Mouse (Mus musculus) intestine, embryonic 16.5 days (tissue): ENCODE measurements around the gene Gclc. TPM values are rescaled to one million over a fixed set of nuclear protein-coding genes. Genes with fewer than 3 reads are reported as not detected.

ENCODE experiments used
- ATAC-seq: fragments of 200-750 bp; cut with Nextera tagmentation; 2 replicates; pipeline ENCODE4 v1.8.0; 2017; ENCODE audit warnings: moderate TSS enrichment, moderate library complexity
- H3K27ac ChIP-seq: fragments of 300-500 bp; sonication (generic); 2 replicates; pipeline ENCODE4 v1.5.1; 2014; ENCODE audit warnings: mild to moderate bottlenecking, low read length
- H3K27me3 ChIP-seq: fragments of 300-500 bp; sonication (generic); replicated peaks from 2 replicates; pipeline ENCODE4 v1.6.1; 2014; ENCODE audit warnings: low read length, control low read depth, mixed read lengths; ENCODE audit not compliant: control insufficient read depth, insufficient read depth
- H3K36me3 ChIP-seq: fragments of 300-500 bp; sonication (generic); 2 replicates; pipeline ENCODE4 v1.6.1; 2014; ENCODE audit warnings: low read length, control low read depth; ENCODE audit not compliant: control insufficient read depth, insufficient read depth
- H3K4me1 ChIP-seq: fragments of 300-500 bp; sonication (generic); 2 replicates; pipeline ENCODE4 v1.6.1; 2014; ENCODE audit warnings: low read length, control low read depth, mixed read lengths; ENCODE audit not compliant: control insufficient read depth, insufficient read depth
- H3K4me2 ChIP-seq: fragments of 300-500 bp; sonication (generic); 2 replicates; pipeline ENCODE4 v1.6.1; 2014; ENCODE audit warnings: low read depth, low read length, control low read depth
- H3K4me3 ChIP-seq: fragments of 300-500 bp; sonication (generic); 2 replicates; pipeline ENCODE4 v1.5.1; 2014; ENCODE audit warnings: mild to moderate bottlenecking, low read length
- H3K9ac ChIP-seq: fragments of 300-500 bp; sonication (generic); 2 replicates; pipeline ENCODE4 v1.6.1; 2014; ENCODE audit warnings: low read depth, low read length
- H3K9me3 ChIP-seq: fragments of 300-500 bp; sonication (generic); 2 replicates; pipeline ENCODE4 v1.6.1; 2016; ENCODE audit warnings: low read length, control low read depth; ENCODE audit not compliant: control insufficient read depth
- WGBS: fragments of 180-500 bp; shearing (Covaris S2); extraction: QIAGEN DNeasy Blood & Tissue Kit; methylation state at CpG from one replicate; pipeline ENCODE4 v1.1.7; 2014; 5-methylcytosine and 5-hydroxymethylcytosine counted together
- polyA plus RNA-seq: library from polyadenylated mRNA; unstranded; fragments of >200 nt; fragmentation: Nextera tagmentation; extraction: Ambion mirVana; gene quantifications from 2 replicates; pipeline ENCODE4 v1.2.1, GENCODE M21; 2015

Gclc gene
- polyA plus RNA-seq, 1 experiment from 2014 or later: 4.7 TPM

DNA sequence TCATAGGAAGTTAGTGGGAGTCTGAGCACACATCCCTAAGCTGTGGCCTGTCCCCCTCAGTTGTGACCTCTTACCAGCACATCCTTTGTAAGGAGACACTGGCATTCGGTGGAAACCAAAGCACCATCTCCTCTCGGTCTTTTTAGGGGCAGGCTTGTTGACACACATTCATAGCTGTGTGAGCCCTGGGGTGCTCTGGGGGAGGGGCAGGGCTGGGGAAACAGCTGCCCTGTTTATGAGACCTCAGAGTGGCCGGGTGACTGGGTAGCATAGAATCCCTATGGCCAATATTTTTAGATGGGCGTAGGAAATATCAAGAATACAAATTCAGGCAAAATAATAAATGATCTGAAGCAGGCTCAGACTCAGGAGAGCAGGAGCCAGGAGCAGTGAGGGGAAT, 71.9 kb downstream of the Gclc start:
- no peaks in the 10 kb centered on the region for H3K27me3 ChIP-seq
- H3K36me3 ChIP-seq: no peaks in the 10 kb centered on the region
- no peak for ATAC-seq
- WGBS: 46% methylated on average over 4 of the region's 4 CpGs
- 0 out of 2 replicates have a peak overlapping the region, but pooled peaks have one; percentile 25 for H3K27ac ChIP-seq
- no peak overlapping the region for H3K4me3 ChIP-seq
- H3K4me1 ChIP-seq: 0 out of 2 replicates have a peak, but pooled peaks cover 3% of the 10 kb centered on the region
- no peak overlapping the region for H3K9ac ChIP-seq
- no peaks in the 10 kb centered on the region for H3K9me3 ChIP-seq
- H3K4me2 ChIP-seq: no peak overlapping the region

GRCm38 (mm10) chr9:77828531-77828965, 74.2 kb downstream of the Gclc start:
- 0 out of 2 replicates have a peak, but pooled peaks cover 3% of the 10 kb centered on the region for H3K4me1 ChIP-seq
- no peak overlapping the region for H3K9ac ChIP-seq
- 60% methylated on average over 7 of the region's 7 CpGs for WGBS
- no peak overlapping the region for H3K4me3 ChIP-seq
- no peak overlapping the region for H3K4me2 ChIP-seq
- no peaks in the 10 kb centered on the region for H3K27me3 ChIP-seq
- H3K9me3 ChIP-seq: no peaks in the 10 kb centered on the region
- H3K36me3 ChIP-seq: no peaks in the 10 kb centered on the region
- ATAC-seq: 0 out of 2 replicates have a peak, but pooled peaks have one; percentile 58
- H3K27ac ChIP-seq: no peak overlapping the region

DNA sequence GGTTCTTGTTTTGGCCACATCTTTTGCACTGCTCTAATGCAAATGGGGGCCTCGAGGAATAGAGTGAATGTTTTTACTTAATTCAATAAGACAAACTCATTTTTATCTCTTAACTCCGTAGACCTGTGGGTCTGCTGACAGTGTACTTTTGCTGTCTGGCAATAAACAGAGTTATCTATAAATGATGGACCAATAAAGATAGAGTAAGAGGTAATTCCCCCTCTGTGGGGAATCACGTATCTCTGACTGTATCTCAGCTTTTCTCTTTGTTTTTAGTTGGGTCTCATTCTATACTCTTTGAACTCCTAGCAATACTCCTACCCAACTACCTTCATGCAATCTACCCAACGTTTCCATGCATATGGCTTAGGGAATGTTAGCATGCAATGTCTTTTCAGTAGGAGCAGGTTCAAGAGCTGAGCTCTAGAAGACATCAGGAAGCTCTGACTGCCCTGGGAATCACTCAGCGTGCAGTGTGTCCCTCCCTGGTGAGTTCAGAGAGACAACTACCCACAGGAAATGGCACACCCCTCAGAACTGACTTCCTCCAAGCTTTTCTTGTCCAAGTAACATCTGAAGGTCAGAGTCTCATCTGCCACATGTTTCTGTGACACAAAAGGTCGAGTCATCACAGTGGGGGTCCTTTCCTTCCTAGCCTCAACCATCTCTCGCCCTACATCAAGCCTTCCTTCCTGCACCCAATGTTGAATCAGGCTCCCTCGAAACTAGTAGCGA, 80.1 kb downstream of the Gclc start:
- Histone ChIP-seq H3K4me3 (no peak overlapping the region), H3K4me1 (peaks cover 6% of the 10 kb centered on the region; the same call in 1 of the 2 replicates), H3K27me3 (no peaks in the 10 kb centered on the region), H3K9ac (no peak overlapping the region), H3K9me3 (no peaks in the 10 kb centered on the region), H3K36me3 (no peaks in the 10 kb centered on the region), H3K27ac (no peak overlapping the region), H3K4me2 (no peak overlapping the region)
- WGBS: 58% methylated on average over 9 of the region's 9 CpGs
- peak; percentile 52; the same call in 1 of the 2 replicates for ATAC-seq

- Histone ChIP-seq H3K4me3 (no peak overlapping the region), H3K9ac (no peak overlapping the region), H3K27ac (no peak overlapping the region), H3K27me3 (no peaks in the 10 kb centered on the region), H3K9me3 (no peaks in the 10 kb centered on the region), H3K4me1 (peaks cover 6% of the 10 kb centered on the region; the same call in 1 of the 2 replicates), H3K4me2 (no peak overlapping the region), H3K36me3 (no peaks in the 10 kb centered on the region)
- no peak for ATAC-seq
- WGBS: 77% methylated on average over 6 of the region's 6 CpGs
Measured at GRCm38 (mm10) chr9:77835122-77835521, 80.8 kb downstream of the Gclc start.

GRCm38 (mm10) chr9:77835756-77836155, 81.4 kb downstream of the Gclc start:
- 89% methylated on average over 1 of the region's 1 CpGs for WGBS
- Histone ChIP-seq H3K4me3 (no peak overlapping the region), H3K4me1 (peaks cover 6% of the 10 kb centered on the region; the same call in 1 of the 2 replicates), H3K27ac (no peak overlapping the region), H3K36me3 (no peaks in the 10 kb centered on the region), H3K9me3 (no peaks in the 10 kb centered on the region), H3K4me2 (no peak overlapping the region), H3K9ac (no peak overlapping the region), H3K27me3 (no peaks in the 10 kb centered on the region)
- ATAC-seq: no peak

- Histone ChIP-seq H3K27ac (no peak overlapping the region), H3K4me1 (peaks cover 6% of the 10 kb centered on the region; the same call in 1 of the 2 replicates), H3K4me3 (no peak overlapping the region), H3K9ac (no peak overlapping the region), H3K27me3 (no peaks in the 10 kb centered on the region), H3K36me3 (no peaks in the 10 kb centered on the region), H3K4me2 (no peak overlapping the region), H3K9me3 (no peaks in the 10 kb centered on the region)
- ATAC-seq: no peak
- WGBS: 71% methylated on average over 5 of the region's 5 CpGs
Measured at GRCm38 (mm10) chr9:77838586-77838985, 84.3 kb downstream of the Gclc start.

Other genes with a start within 250 kb of the Gclc start
- gene Lrrc1, start 209.7 kb upstream of the Gclc start, polyA plus RNA-seq: 14.1 and 14.8 TPM in 2 replicates
- gene Klhl31, start 118.0 kb upstream of the Gclc start, polyA plus RNA-seq: 0.10 and 0.17 TPM in 2 replicates
- gene Elovl5, start 162.8 kb downstream of the Gclc start, polyA plus RNA-seq: 67.9 and 70.9 TPM in 2 replicates